Mouse (Mus musculus) urinary bladder, postnatal 10 days (tissue): Measurements from ENCODE around the gene Csdc2.

Experiments used
- DNase-seq: peaks from one replicate; pipeline ENCODE4 v3.0.0; 2022; ENCODE audit warnings: low spot score

Csdc2 gene

DNA sequence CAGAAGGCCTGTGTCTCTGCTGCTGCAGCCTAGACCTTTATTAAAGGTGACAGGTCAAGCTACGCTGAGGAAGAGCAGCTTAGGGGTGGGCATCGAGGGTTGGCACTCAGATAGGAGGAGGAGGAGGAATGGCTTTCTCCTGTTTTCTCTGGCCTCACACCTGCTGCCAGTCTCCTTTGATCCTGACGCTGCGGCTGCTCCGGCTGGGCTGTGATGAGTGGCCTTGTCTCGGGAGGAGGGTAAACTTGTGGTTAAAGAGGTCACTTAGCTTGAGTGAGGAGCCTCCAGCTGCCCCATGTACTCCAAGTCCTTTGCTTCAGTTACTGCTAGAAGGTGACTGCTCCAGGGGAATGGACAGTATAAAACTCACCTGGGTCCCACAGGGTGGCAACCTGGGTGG, 57.4 kb downstream of the Csdc2 start:
- no peak for DNase-seq
